Mouse (Mus musculus): ENCODE data around the gene 4930455H04Rik. TPM values are rescaled to one million over a fixed set of nuclear protein-coding genes. Genes with fewer than 3 reads are reported as not detected.

Gene 4930455H04Rik
- not detected in 2 replicates for polyA plus RNA-seq (2015; fragmentation: Nextera tagmentation; extraction: Ambion mirVana)

DNA sequence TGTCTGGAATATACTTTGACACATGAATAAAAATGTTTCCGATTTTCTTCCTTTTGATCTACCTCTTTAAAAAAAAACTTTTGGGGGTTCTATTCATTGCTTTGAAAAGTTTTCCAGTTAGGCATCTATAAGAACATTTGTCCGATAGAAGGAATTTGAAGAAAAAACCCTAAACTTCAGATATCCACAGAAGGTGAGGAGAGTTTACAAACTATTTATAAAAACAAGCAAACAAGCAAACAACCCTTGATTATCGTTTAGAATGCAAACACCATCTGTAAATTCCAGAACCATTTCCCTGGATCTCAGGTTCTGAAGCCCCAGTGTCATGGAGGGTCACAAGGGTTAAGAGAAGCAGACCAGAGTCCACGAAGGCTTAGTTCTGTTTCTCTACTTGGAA lies at the start of gene 4930455H04Rik:
Gene 4930455H04Rik, plus strand, starts transcription at position 301 of the 400 bp plus-strand sequence.
- peak within 1 kb of the TSS; percentile 62 for H3K4me2 ChIP-seq (replicated peaks; ENCODE audit: low read depth, low read length)
- 63% methylated on average over 4 of the region's 4 CpGs for WGBS
- H3K27me3 ChIP-seq (ENCODE audit: insufficient read depth, low read length) = no peaks in the 10 kb centered on the region
- ATAC-seq (ENCODE audit: low FRiP score, low TSS enrichment) = no peak
- H3K4me1 ChIP-seq (ENCODE audit: insufficient read depth, low read length) = peaks cover 9% of the 10 kb centered on the region; the same call in 1 of the 2 replicates
- H3K27ac ChIP-seq (ENCODE audit: low read length) = no peak within 1 kb of the TSS
- H3K4me3 ChIP-seq (ENCODE audit: low read length) = peak within 1 kb of the TSS; percentile 42
- H3K36me3 ChIP-seq (ENCODE audit: insufficient read depth, low read length) = no peaks in the 10 kb centered on the region
- no peaks in the 10 kb centered on the region for H3K9me3 ChIP-seq (ENCODE audit: low read length)
- peak within 1 kb of the TSS; percentile 40 for H3K9ac ChIP-seq (replicated peaks; ENCODE audit: low read length)

DNA sequence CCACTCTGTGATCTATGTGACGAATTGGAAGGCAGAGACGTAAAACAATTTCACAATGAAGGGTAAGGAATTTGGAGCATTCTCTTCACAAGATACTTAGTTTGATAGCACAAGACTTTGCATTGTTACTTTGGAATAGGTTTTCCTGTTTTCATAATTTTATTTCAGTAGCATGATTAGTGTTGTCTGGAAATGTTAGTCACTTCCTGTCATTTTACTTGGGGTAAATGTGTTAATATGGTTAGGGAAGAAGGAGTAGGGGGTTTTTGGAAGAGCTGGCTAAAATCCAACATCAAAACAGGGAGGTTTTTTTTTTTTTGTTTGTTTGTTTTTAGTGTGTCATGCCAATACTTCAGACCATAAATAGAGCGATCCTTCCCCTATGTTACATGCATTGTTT lies 46.5 kb upstream of the 4930455H04Rik start:
- H3K4me2 ChIP-seq (replicated peaks; ENCODE audit: low read depth, low read length) = no peak overlapping the region
- H3K4me3 ChIP-seq (ENCODE audit: low read length) = no peak overlapping the region
- no peak overlapping the region for H3K9ac ChIP-seq (replicated peaks; ENCODE audit: low read length)
- no peak for ATAC-seq (ENCODE audit: low FRiP score, low TSS enrichment)
- H3K27ac ChIP-seq (ENCODE audit: low read length) = no peak overlapping the region
- H3K9me3 ChIP-seq (ENCODE audit: low read length) = no peaks in the 10 kb centered on the region
- H3K4me1 ChIP-seq (ENCODE audit: insufficient read depth, low read length) = no peaks in the 10 kb centered on the region
- no peaks in the 10 kb centered on the region for H3K27me3 ChIP-seq (ENCODE audit: insufficient read depth, low read length)
- no peaks in the 10 kb centered on the region for H3K36me3 ChIP-seq (ENCODE audit: insufficient read depth, low read length)
- WGBS = 67% methylated on average over 3 of the region's 3 CpGs

DNA sequence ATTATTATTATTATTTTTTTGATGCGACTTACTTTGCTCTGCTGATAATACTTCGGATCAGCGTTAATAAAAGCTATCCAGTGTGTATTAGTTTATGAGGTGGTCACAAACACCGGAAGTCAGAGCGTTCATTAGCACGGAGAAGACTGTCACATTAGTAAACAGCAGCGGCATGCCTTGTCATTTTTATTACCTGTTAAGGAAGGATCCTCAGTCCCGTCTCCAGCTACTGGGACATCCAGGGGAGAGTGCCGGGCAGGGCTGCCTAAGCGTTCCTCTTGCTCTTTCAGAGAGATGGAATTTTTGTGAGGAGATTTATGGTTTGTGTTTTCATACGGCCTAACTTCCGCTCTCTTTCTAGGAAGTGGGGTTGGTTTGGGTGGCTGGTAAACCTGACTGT lies 45.0 kb upstream of the 4930455H04Rik start:
- H3K27ac ChIP-seq (ENCODE audit: low read length) = no peak overlapping the region
- no peaks in the 10 kb centered on the region for H3K9me3 ChIP-seq (ENCODE audit: low read length)
- WGBS = 46% methylated on average over 12 of the region's 12 CpGs
- H3K27me3 ChIP-seq (ENCODE audit: insufficient read depth, low read length) = no peaks in the 10 kb centered on the region
- H3K36me3 ChIP-seq (ENCODE audit: insufficient read depth, low read length) = no peaks in the 10 kb centered on the region
- H3K9ac ChIP-seq (replicated peaks; ENCODE audit: low read length) = no peak overlapping the region
- H3K4me3 ChIP-seq (ENCODE audit: low read length) = no peak overlapping the region
- no peak for ATAC-seq (ENCODE audit: low FRiP score, low TSS enrichment)
- no peaks in the 10 kb centered on the region for H3K4me1 ChIP-seq (ENCODE audit: insufficient read depth, low read length)
- no peak overlapping the region for H3K4me2 ChIP-seq (replicated peaks; ENCODE audit: low read depth, low read length)

DNA sequence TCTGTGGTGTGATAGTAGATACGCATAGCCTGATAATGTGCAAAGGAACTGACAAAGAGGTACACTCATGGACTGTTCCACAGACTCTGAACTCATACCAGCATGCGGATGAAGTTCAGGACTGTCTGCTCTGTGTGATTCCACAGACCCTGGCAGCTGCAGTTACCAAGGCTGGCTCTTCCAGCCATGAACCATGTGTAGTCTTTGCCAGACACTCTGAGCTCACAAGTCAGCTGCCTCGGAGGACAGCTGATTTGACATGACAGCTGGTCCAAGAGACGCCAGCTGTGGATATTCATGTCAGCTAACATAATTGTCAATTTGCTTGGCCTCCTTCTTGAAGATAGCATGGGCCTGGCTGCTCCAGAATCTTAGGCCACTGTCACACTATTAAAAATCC lies 39.1 kb upstream of the 4930455H04Rik start:
- Histone ChIP-seq H3K4me1 (ENCODE audit: insufficient read depth, low read length) (no peaks in the 10 kb centered on the region), H3K4me2 (replicated peaks; ENCODE audit: low read depth, low read length) (no peak overlapping the region), H3K27ac (ENCODE audit: low read length) (no peak overlapping the region), H3K9me3 (ENCODE audit: low read length) (no peaks in the 10 kb centered on the region), H3K36me3 (ENCODE audit: insufficient read depth, low read length) (no peaks in the 10 kb centered on the region), H3K4me3 (ENCODE audit: low read length) (no peak overlapping the region), H3K9ac (replicated peaks; ENCODE audit: low read length) (no peak overlapping the region), H3K27me3 (ENCODE audit: insufficient read depth, low read length) (no peaks in the 10 kb centered on the region)
- 86% methylated on average over 4 of the region's 4 CpGs for WGBS
- no peak for ATAC-seq (ENCODE audit: low FRiP score, low TSS enrichment)

DNA sequence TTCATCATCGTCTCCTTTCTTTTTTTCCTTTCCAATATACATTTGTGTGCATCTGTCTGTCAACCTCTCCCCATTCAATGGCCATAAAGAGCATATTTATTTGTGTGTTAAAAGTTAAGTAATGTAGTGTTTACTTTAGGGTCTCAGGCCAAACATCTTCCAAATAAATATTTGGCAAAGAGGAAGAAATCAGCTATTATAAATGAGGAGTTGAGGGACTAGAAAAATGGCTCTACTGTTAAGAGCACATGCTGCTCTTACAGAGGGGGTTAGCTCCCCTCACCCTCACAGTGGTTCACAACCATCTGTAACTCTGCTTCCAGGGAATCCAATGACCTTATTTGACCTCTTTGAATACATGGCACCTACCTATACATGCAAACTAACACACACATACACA lies 34.9 kb upstream of the 4930455H04Rik start:
- H3K4me2 ChIP-seq (replicated peaks; ENCODE audit: low read depth, low read length) = no peak overlapping the region
- ATAC-seq (ENCODE audit: low FRiP score, low TSS enrichment) = no peak
- H3K27me3 ChIP-seq (ENCODE audit: insufficient read depth, low read length) = no peaks in the 10 kb centered on the region
- H3K4me3 ChIP-seq (ENCODE audit: low read length) = no peak overlapping the region
- H3K9ac ChIP-seq (replicated peaks; ENCODE audit: low read length) = no peak overlapping the region
- WGBS = 93% methylated on average over 1 of the region's 1 CpGs
- H3K27ac ChIP-seq (ENCODE audit: low read length) = no peak overlapping the region
- H3K36me3 ChIP-seq (ENCODE audit: insufficient read depth, low read length) = no peaks in the 10 kb centered on the region
- no peaks in the 10 kb centered on the region for H3K9me3 ChIP-seq (ENCODE audit: low read length)
- H3K4me1 ChIP-seq (ENCODE audit: insufficient read depth, low read length) = no peaks in the 10 kb centered on the region

DNA sequence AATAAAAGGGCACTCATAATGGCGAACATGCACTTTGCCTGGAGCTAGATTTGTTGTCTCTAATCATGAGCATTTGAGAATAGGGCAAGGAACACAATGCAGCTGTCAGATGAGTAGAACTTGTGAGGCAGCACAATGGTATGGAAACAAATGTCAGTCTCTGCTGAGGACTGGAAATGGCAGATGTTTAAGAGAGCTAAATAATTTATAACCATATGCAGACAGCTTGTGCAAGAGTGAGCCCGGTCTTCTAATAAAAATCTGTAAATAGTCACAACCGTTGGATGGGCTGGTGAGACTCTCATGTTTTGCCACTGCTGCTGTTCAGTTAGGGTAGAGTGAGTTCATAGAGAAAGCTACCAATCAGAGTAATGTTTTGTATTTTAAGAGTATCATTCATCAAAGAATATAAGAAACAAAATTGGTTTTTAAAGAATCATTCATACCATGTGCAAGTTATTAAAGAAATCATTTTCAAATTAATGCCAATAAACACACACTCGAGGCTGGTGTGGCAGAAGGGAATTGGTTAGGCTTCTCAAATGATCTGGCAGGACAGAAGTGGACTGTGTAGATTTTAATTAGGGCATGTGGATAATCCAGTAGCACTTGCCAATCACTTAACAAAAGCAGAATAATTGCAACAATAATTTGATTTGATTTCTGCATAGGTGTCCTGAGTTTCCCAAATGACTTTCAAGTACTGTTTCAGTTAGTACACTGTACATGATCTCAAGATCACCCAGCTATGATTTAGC lies 31.0 kb upstream of the 4930455H04Rik start:
- 80% methylated on average over 4 of the region's 4 CpGs for WGBS
- H3K27me3 ChIP-seq (ENCODE audit: insufficient read depth, low read length) = no peaks in the 10 kb centered on the region
- H3K4me2 ChIP-seq (replicated peaks; ENCODE audit: low read depth, low read length) = no peak overlapping the region
- ATAC-seq (ENCODE audit: low FRiP score, low TSS enrichment) = no peak
- H3K9me3 ChIP-seq (ENCODE audit: low read length) = peaks cover 6% of the 10 kb centered on the region; the same call in 1 of the 2 replicates
- H3K36me3 ChIP-seq (ENCODE audit: insufficient read depth, low read length) = no peaks in the 10 kb centered on the region
- H3K4me3 ChIP-seq (ENCODE audit: low read length) = no peak overlapping the region
- H3K27ac ChIP-seq (ENCODE audit: low read length) = no peak overlapping the region
- no peak overlapping the region for H3K9ac ChIP-seq (replicated peaks; ENCODE audit: low read length)
- H3K4me1 ChIP-seq (ENCODE audit: insufficient read depth, low read length) = no peaks in the 10 kb centered on the region

DNA sequence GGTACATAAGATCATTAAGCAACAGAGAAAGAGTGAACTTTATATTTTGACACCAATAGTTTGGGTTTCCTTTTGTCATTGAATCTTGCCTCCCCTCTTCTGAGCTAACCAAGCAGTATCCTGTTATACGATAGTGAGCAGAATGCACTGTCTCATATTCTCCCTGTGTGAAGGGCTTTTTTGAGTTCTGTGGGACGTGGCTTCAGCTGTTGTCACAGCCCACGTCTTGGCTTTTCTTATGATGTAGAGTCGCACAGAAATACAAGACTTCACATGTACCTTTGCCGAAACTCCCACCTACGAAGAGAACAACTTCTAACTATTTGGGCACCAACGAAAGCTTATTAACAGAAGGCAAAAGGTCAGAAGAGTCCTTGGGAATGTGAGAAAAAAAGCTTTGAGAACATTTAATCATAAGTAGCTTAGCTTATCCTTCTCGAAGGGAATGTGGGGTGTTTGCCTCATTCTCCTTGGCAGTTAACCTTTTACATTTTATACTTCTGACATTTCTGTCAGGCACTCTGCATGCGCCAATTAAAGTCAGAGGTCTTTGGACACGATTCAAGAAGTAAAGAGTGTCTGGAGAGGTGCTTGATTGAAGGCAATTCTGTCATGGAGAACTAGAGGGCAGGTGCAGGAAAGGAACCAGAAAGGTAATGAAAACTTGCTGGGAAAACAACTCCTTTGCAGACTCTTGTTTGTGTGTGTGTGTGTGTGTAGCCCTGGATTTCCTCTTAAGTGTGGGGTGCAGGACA lies 27.1 kb upstream of the 4930455H04Rik start:
- 49% methylated on average over 10 of the region's 10 CpGs for WGBS
- H3K4me1 ChIP-seq (ENCODE audit: insufficient read depth, low read length) = no peaks in the 10 kb centered on the region
- peaks cover 6% of the 10 kb centered on the region; the same call in 1 of the 2 replicates for H3K9me3 ChIP-seq (ENCODE audit: low read length)

DNA sequence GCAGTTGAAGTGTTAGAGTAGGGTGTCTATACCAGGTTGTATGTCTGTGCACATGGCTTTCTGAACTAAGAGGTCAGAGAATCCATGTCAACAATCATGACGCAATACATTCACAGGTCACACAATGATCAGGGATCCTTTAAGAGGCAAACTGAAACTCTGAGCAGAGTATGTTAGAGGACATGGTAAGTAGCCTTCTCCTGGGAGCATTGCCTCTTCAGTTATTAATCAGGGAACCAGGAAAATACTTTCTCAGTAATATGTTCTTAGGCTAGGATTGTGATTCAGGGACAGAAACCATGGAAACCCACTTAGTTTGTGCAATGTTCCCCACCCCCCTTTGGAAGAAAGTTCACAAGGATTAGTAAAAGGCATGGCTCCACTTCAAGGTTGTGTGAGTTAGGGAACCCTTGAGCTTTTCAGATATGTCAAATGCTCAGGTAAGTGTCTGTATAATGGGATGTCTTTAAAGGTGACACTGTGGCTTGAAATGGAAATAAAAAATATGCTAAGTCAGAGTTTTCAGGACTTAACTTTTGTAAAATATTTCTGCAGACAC lies 26.4 kb upstream of the 4930455H04Rik start:
- H3K4me2 ChIP-seq (replicated peaks; ENCODE audit: low read depth, low read length) = no peak overlapping the region
- no peaks in the 10 kb centered on the region for H3K4me1 ChIP-seq (ENCODE audit: insufficient read depth, low read length)
- H3K27ac ChIP-seq (ENCODE audit: low read length) = no peak overlapping the region
- no peaks in the 10 kb centered on the region for H3K36me3 ChIP-seq (ENCODE audit: insufficient read depth, low read length)
- ATAC-seq (ENCODE audit: low FRiP score, low TSS enrichment) = no peak
- WGBS = 92% methylated on average over 1 of the region's 1 CpGs
- no peak overlapping the region for H3K9ac ChIP-seq (replicated peaks; ENCODE audit: low read length)
- no peak overlapping the region for H3K4me3 ChIP-seq (ENCODE audit: low read length)
- H3K27me3 ChIP-seq (ENCODE audit: insufficient read depth, low read length) = no peaks in the 10 kb centered on the region
- H3K9me3 ChIP-seq (ENCODE audit: low read length) = peaks cover 6% of the 10 kb centered on the region; the same call in 1 of the 2 replicates

More for the DNA sequence above, 27.1 kb upstream of the 4930455H04Rik start:
- no peak for ATAC-seq (ENCODE audit: low FRiP score, low TSS enrichment)
- H3K9ac ChIP-seq (replicated peaks; ENCODE audit: low read length) = no peak overlapping the region
- no peak overlapping the region for H3K4me2 ChIP-seq (replicated peaks; ENCODE audit: low read depth, low read length)
- H3K27me3 ChIP-seq (ENCODE audit: insufficient read depth, low read length) = no peaks in the 10 kb centered on the region
- H3K36me3 ChIP-seq (ENCODE audit: insufficient read depth, low read length) = no peaks in the 10 kb centered on the region
- H3K27ac ChIP-seq (ENCODE audit: low read length) = no peak overlapping the region
- no peak overlapping the region for H3K4me3 ChIP-seq (ENCODE audit: low read length)

DNA sequence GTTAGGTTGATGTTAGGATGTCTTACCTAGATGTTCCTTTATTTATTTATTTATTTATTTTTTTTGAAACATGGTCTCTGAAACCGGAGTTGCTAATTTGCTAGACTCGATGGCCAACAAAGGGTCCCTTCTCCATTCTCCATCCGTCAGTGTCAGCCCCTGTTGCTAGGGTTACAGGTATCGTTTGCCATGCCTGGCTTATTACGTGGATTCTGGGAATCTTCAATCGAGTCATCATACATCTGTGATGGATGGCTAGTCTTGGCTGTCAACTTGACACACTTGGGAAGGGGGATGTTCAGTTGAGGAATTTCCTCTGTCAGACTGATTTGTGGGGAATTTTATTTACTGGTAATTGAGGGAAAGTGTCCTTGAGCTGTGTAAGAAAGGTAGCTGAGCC lies 25.3 kb upstream of the 4930455H04Rik start:
- Histone ChIP-seq H3K27ac (ENCODE audit: low read length) (no peak overlapping the region), H3K9me3 (ENCODE audit: low read length) (peaks cover 6% of the 10 kb centered on the region; the same call in 1 of the 2 replicates), H3K4me3 (ENCODE audit: low read length) (no peak overlapping the region), H3K27me3 (ENCODE audit: insufficient read depth, low read length) (no peaks in the 10 kb centered on the region), H3K4me2 (replicated peaks; ENCODE audit: low read depth, low read length) (no peak overlapping the region), H3K9ac (replicated peaks; ENCODE audit: low read length) (no peak overlapping the region), H3K4me1 (ENCODE audit: insufficient read depth, low read length) (no peaks in the 10 kb centered on the region), H3K36me3 (ENCODE audit: insufficient read depth, low read length) (no peaks in the 10 kb centered on the region)
- WGBS = 53% methylated on average over 6 of the region's 6 CpGs
- ATAC-seq (ENCODE audit: low FRiP score, low TSS enrichment) = no peak
